Mouse (Mus musculus): ENCODE data around the gene Vwce. TPM values are rescaled to one million over a fixed set of nuclear protein-coding genes. Genes with fewer than 3 reads are reported as not detected.

Gene Vwce
- polyA plus RNA-seq, 1 experiment from 2014 or later, result 0.45 TPM

GRCm38 (mm10) chr19:10681571-10681970 lies 47.6 kb downstream of the Vwce start:
- H3K36me3 ChIP-seq (replicated peaks), result no peaks in the 10 kb centered on the region
- 0 out of 2 replicates have a peak, but pooled peaks cover 9% of the 10 kb centered on the region for H3K27me3 ChIP-seq
- no peak overlapping the region for H3K4me3 ChIP-seq (replicated peaks)
- whole genome bisulfite sequencing, result 72% methylated on average over 4 of the region's 4 CpGs
- no peak for ATAC-seq (ENCODE audit: low FRiP score)
- no peak overlapping the region for H3K27ac ChIP-seq
- H3K4me1 ChIP-seq, result no peaks in the 10 kb centered on the region
- H3K9me3 ChIP-seq, result no peaks in the 10 kb centered on the region
- H3K4me2 ChIP-seq, result no peak overlapping the region
- H3K9ac ChIP-seq, result no peak overlapping the region

GRCm38 (mm10) chr19:10685081-10685480 lies 51.1 kb downstream of the Vwce start:
- H3K4me2 ChIP-seq, result no peak overlapping the region
- 0 out of 2 replicates have a peak, but pooled peaks cover 9% of the 10 kb centered on the region for H3K27me3 ChIP-seq
- peaks cover 17% of the 10 kb centered on the region for H3K4me1 ChIP-seq
- no peak overlapping the region for H3K9ac ChIP-seq
- no peaks in the 10 kb centered on the region for H3K9me3 ChIP-seq
- ATAC-seq (ENCODE audit: low FRiP score), result no peak
- no peaks in the 10 kb centered on the region for H3K36me3 ChIP-seq (replicated peaks)
- no peak overlapping the region for H3K4me3 ChIP-seq (replicated peaks)
- 90% methylated on average over 9 of the region's 9 CpGs for WGBS
- H3K27ac ChIP-seq, result no peak overlapping the region

- Histone ChIP-seq H3K36me3 (replicated peaks) (no peaks in the 10 kb centered on the region), H3K4me1 (peaks cover 24% of the 10 kb centered on the region), H3K4me2 (no peak overlapping the region), H3K9me3 (no peaks in the 10 kb centered on the region), H3K9ac (no peak overlapping the region), H3K27ac (no peak overlapping the region), H3K27me3 (0 out of 2 replicates have a peak, but pooled peaks cover 9% of the 10 kb centered on the region), H3K4me3 (replicated peaks) (no peak overlapping the region)
- 72% methylated on average over 2 of the region's 2 CpGs for WGBS
- no peak for ATAC-seq (ENCODE audit: low FRiP score)
Measured at GRCm38 (mm10) chr19:10685727-10686126, 51.7 kb downstream of the Vwce start.

- under 1% methylated on average over 74 of the region's 74 CpGs for WGBS
- H3K4me1 ChIP-seq, result peaks cover 37% of the 10 kb centered on the region
- no peaks in the 10 kb centered on the region for H3K9me3 ChIP-seq
- H3K4me3 ChIP-seq (replicated peaks), result peak within 1 kb of the TSS; percentile 82
- H3K27me3 ChIP-seq, result no peaks in the 10 kb centered on the region
- H3K4me2 ChIP-seq, result peak within 1 kb of the TSS; percentile 76
- H3K9ac ChIP-seq, result peak within 1 kb of the TSS; percentile 77
- peak within 1 kb of the TSS; percentile 95 for H3K27ac ChIP-seq
- H3K36me3 ChIP-seq (replicated peaks), result no peaks in the 10 kb centered on the region
- ATAC-seq (ENCODE audit: low FRiP score), result peak; percentile 93
Measured at GRCm38 (mm10) chr19:10688537-10689352, 54.7 kb downstream of the Vwce start, which contains the start of gene Vps37c. Gene Vps37c, plus strand, starts transcription at chr19:10688735.

GRCm38 (mm10) chr19:10689470-10690166 lies 55.6 kb downstream of the Vwce start:
- H3K9me3 ChIP-seq, result no peaks in the 10 kb centered on the region
- no peak for ATAC-seq (ENCODE audit: low FRiP score)
- H3K36me3 ChIP-seq (replicated peaks), result no peaks in the 10 kb centered on the region
- no peaks in the 10 kb centered on the region for H3K27me3 ChIP-seq
- peak overlapping the region; percentile 95 for H3K27ac ChIP-seq
- peak overlapping the region; percentile 77 for H3K9ac ChIP-seq
- 55% methylated on average over 5 of the region's 5 CpGs for WGBS
- H3K4me1 ChIP-seq, result peaks cover 37% of the 10 kb centered on the region
- peak overlapping the region; percentile 82 for H3K4me3 ChIP-seq (replicated peaks)
- H3K4me2 ChIP-seq, result peak overlapping the region; percentile 76

GRCm38 (mm10) chr19:10690336-10690735 lies 56.3 kb downstream of the Vwce start:
- Histone ChIP-seq H3K27ac (peak overlapping the region; percentile 95; the same call in 1 of the 2 replicates), H3K27me3 (no peaks in the 10 kb centered on the region), H3K4me1 (peaks cover 39% of the 10 kb centered on the region), H3K9me3 (no peaks in the 10 kb centered on the region), H3K36me3 (replicated peaks) (no peaks in the 10 kb centered on the region), H3K4me3 (replicated peaks) (no peak overlapping the region; the same call in 1 of the 2 replicates), H3K4me2 (peak overlapping the region; percentile 76), H3K9ac (no peak overlapping the region)
- 90% methylated on average over 3 of the region's 3 CpGs for WGBS
- ATAC-seq (ENCODE audit: low FRiP score), result no peak

- no peaks in the 10 kb centered on the region for H3K27me3 ChIP-seq
- H3K36me3 ChIP-seq (replicated peaks), result no peaks in the 10 kb centered on the region
- H3K4me1 ChIP-seq, result peaks cover 47% of the 10 kb centered on the region
- H3K27ac ChIP-seq, result no peak overlapping the region
- H3K9ac ChIP-seq, result no peak overlapping the region
- ATAC-seq (ENCODE audit: low FRiP score), result no peak
- H3K4me3 ChIP-seq (replicated peaks), result no peak overlapping the region
- H3K4me2 ChIP-seq, result no peak overlapping the region
- H3K9me3 ChIP-seq, result no peaks in the 10 kb centered on the region
- WGBS, result 95% methylated on average over 4 of the region's 4 CpGs
Measured at GRCm38 (mm10) chr19:10691121-10691520, 57.1 kb downstream of the Vwce start.

GRCm38 (mm10) chr19:10691660-10692059 lies 57.6 kb downstream of the Vwce start:
- H3K27ac ChIP-seq, result no peak overlapping the region
- ATAC-seq (ENCODE audit: low FRiP score), result no peak
- no peaks in the 10 kb centered on the region for H3K9me3 ChIP-seq
- no peak overlapping the region for H3K4me3 ChIP-seq (replicated peaks)
- no peaks in the 10 kb centered on the region for H3K27me3 ChIP-seq
- H3K9ac ChIP-seq, result no peak overlapping the region
- WGBS, result 83% methylated on average over 3 of the region's 3 CpGs
- H3K4me1 ChIP-seq, result peaks cover 48% of the 10 kb centered on the region
- no peak overlapping the region for H3K4me2 ChIP-seq
- no peaks in the 10 kb centered on the region for H3K36me3 ChIP-seq (replicated peaks)

GRCm38 (mm10) chr19:10692361-10692760 lies 58.3 kb downstream of the Vwce start:
- 92% methylated on average over 4 of the region's 4 CpGs for WGBS
- H3K27me3 ChIP-seq, result no peaks in the 10 kb centered on the region
- H3K4me2 ChIP-seq, result no peak overlapping the region
- no peak for ATAC-seq (ENCODE audit: low FRiP score)
- H3K36me3 ChIP-seq (replicated peaks), result no peaks in the 10 kb centered on the region
- no peak overlapping the region for H3K27ac ChIP-seq
- H3K9ac ChIP-seq, result no peak overlapping the region
- H3K9me3 ChIP-seq, result no peaks in the 10 kb centered on the region
- H3K4me3 ChIP-seq (replicated peaks), result no peak overlapping the region
- peaks cover 54% of the 10 kb centered on the region for H3K4me1 ChIP-seq

GRCm38 (mm10) chr19:10693926-10694682 lies 60.1 kb downstream of the Vwce start:
- no peaks in the 10 kb centered on the region for H3K36me3 ChIP-seq (replicated peaks)
- H3K27ac ChIP-seq, result no peak overlapping the region
- no peak for ATAC-seq (ENCODE audit: low FRiP score)
- H3K9ac ChIP-seq, result no peak overlapping the region
- 89% methylated on average over 10 of the region's 10 CpGs for WGBS
- no peak overlapping the region for H3K4me2 ChIP-seq
- no peaks in the 10 kb centered on the region for H3K9me3 ChIP-seq
- no peaks in the 10 kb centered on the region for H3K27me3 ChIP-seq
- peaks cover 60% of the 10 kb centered on the region for H3K4me1 ChIP-seq
- no peak overlapping the region for H3K4me3 ChIP-seq (replicated peaks)

- WGBS, result 13% methylated on average over 7 of the region's 7 CpGs
- no peaks in the 10 kb centered on the region for H3K27me3 ChIP-seq
- H3K4me3 ChIP-seq (replicated peaks), result no peak overlapping the region
- peak overlapping the region; percentile 11 for H3K4me2 ChIP-seq
- H3K27ac ChIP-seq, result peak overlapping the region; percentile 76
- H3K4me1 ChIP-seq, result peaks cover 60% of the 10 kb centered on the region
- no peaks in the 10 kb centered on the region for H3K36me3 ChIP-seq (replicated peaks)
- ATAC-seq (ENCODE audit: low FRiP score), result no peak
- no peaks in the 10 kb centered on the region for H3K9me3 ChIP-seq
- H3K9ac ChIP-seq, result peak overlapping the region; percentile 40; the same call in 1 of the 2 replicates
Measured at GRCm38 (mm10) chr19:10695801-10696200, 61.8 kb downstream of the Vwce start.

Data from forebrain, embryonic 12.5 days (tissue).